Mouse (Mus musculus) adrenal gland (tissue): ENCODE measurements around the gene Sp2.

ENCODE experiments used
- intact Hi-C: fragments of 180-260 bp; cut with DNase I; formaldehyde crosslinking; loops from one replicate; pipeline ENCODE4 v1.15.1; 2025

Gene Sp2

DNA sequence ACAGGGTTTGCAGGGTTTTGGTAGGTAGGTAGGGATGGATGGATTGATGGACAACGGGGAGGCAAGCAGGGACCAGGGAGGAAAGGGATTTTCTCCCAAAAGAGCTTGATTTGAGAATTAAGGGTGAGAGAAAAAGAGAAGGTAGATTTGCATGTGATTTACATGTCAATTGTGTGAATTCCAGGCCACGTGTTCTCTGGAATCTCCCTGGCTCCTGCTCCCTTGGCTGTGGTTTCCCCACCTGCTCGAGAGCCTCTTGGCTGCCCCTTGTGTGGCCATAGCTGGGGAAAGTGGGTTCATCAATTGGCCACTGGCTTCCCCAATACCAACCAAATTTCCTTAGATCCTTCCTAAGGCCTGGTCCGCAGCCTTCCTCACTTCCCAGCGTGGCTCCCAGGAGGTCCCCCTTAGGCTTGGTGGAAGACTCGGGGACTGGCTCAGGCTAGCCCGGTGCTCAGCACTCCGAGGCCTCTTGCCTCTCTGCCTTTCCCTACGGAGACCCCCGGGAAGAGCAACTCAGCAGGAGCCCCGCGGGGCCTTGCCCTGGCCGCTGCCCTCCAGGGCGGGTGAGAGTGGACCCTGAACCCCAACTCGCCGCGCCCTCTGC, 14.1 kb upstream of the Sp2 start:
- intact Hi-C loops, result no loop called here

DNA sequence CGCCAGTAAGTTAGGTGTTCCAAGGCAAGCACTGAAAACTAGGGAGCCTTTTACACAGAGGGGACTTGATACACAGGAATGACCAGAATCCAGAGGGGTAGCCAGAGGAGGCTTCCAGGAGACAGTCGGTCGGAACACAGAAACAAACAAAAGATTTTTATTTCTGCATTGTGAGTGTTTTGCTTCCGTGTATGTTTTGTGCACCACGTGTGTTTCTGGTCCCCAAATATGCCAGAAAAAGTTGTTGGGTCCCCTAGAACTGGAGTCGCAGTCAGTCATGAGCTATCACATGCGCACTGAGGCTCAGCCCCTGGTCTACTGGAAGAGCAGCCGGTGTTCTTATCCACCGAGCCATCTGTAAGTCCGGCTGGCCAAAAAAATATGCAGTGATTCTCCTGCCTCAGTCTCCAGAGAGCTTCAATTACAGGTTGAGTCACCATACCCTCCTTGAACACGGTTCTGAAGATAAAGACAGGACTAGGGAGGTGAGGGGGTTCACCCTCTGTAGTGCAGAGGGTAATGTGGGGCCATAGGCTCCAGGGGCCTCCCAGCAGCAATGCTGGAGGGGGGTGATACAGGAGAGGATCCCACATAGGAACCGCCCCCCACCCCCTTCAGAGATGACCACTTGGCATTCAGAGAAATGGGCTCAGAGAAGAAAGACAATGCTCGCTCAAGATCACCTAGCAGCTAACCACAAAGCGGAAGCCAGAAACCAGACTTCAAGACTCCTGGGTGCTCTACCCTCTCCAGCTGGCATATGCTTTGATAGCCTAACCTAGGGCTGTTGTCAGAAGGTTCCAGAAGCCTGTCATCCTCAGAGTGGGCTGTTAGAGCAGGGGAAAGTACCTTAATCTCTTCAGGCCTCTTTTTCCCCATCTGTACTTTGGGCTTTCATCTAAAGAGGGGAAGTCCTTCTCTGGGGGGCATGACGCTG, 13.3 kb upstream of the Sp2 start:
- intact Hi-C loops, result no loop called here

- intact Hi-C loops, result no loop called here
These were observed 12.3 kb upstream of the Sp2 start for GRCm38 (mm10) chr11:96995031-96995430.

DNA sequence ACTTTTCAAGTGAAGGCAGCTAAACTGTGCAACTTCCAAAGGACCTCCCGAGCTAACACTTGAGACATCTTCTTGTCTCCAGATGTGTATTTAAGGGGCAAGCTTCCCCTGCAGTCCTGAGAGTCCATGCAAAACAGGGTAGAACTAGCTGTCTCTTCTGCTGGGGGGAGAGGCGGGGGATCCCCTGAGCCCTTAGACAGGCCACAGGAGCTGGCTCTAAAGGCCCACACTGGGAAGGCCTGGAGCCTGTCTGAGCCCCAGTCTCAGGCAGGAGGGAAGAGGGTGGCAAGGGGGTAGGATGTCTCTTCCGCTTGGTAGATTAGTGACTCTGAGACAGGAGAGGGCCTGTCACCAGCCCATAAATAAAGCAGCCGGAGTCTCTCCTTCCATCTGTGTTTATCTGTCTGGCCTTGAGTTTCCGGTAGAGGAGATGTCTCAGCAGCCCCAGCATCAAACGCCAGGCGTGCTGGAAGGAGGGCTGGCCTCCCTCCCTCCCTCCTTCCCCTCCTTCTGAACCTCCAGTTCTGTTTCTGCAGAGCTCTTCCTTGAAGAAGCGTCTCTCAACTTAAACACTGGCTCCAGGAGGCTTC, 10.1 kb upstream of the Sp2 start:
- intact Hi-C loops, result no loop called here

DNA sequence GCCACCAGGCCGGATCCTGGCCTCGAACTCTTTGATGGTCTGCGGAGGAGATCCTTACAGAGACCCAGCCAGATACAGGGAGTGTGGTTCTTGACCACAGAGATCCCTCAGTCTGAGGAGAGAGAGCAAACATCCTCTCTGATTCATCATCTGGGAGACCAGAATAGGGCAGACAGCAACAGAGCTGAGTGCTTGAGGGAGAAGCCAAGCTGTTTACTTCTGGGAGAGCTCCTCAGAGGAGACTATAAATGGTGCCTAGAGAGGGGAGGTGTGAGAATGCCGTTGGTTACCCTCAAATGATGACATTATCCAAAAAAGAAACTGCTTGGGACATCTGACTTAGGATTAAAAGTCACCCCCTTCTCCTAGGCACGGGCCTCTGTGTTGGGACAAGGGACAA, 8.7 kb upstream of the Sp2 start:
- intact Hi-C loops, result no loop called here

- intact Hi-C loops, result no loop called here
These were observed 5.3 kb upstream of the Sp2 start for GRCm38 (mm10) chr11:96987873-96988655.

DNA sequence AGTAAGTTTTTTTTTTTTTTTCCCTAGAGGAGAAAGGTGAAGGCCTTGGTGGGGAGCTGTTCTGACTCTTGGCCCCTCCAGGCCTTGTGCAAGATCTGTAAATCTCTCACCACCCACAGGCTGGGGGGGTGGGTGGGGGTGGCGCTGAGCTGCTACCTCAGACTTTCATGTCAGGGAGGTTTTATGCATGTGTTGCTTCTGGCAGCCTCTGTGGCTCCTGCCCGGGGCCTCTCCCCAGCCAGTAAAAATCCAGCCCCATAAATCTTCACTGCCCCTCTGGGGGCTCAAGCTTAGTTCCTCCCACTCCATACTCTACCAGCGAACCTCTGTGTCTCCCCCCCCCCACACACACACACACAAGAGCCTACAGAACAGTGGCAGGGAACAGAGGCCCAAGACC, 3.7 kb upstream of the Sp2 start:
- intact Hi-C loops, result no loop called here

DNA sequence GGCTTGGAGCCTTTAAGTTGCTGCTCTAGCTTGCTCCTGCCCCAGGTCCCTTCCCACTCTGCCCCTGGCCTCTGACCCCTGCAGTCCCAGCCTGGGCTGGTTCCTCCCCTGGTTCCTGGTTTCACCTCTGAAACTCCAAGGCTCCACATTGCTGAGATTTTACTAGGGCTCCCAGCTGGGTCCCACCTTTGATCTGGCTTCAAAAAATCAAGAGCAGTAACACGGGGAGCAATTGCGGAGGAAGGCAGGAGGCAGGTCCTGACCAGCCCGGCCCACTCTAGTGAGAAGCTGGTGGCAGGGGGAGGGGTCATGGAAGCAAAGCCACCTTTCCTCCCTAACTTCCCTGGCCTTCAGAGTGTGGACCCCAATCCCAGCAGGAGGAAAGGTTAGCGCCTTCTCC, 2.1 kb upstream of the Sp2 start:
- intact Hi-C loops, result no loop called here

- intact Hi-C loops, result loop anchor here (1.0 kb wide), 1 partner anchor 44 kb away; no protein-coding TSS in a partner anchor
These were observed 404 bp downstream of the Sp2 start for GRCm38 (mm10) chr11:96982355-96982754.

GRCm38 (mm10) chr11:96981461-96981860, 1.3 kb downstream of the Sp2 start:
- intact Hi-C loops, result no loop called here

DNA sequence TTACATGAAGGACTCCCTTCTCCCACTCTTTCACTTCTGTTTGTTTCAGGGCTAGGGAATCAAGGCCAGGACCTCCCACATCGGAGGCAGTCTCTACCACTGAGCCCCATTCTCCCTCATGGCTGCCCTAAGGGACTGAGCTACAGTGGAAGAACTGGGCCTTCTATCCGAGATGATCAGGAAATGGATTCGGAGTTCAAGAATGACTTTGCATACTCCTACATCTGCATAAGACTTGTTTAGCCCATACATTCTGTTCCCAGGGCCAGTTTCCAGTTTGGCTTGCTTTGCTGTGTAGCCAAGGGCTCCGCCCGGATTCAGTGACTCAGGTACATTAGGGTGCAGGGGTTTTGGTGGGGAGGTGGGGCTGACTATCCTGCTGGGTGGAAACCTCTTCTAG, 2.7 kb downstream of the Sp2 start:
- intact Hi-C loops, result no loop called here

DNA sequence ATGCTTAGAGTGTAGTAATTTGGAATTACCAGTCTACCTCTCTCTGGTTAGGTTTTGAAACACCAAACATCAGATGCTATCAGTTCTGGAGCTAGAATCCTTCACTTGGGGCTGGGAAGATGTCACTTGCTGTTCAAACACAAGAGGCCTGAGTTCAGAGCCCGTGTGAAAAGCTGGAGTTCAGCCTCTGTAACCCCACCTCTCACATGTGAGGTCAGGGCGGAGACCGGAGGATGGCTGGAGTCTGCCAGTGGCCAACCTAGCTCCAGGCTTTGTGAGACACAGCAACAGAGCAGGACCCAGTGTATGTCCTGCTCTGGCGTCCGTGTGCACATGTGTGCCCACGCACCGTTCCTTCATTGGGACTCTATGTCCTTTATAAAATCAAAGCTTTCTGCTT, 3.4 kb downstream of the Sp2 start:
- intact Hi-C loops, result no loop called here

DNA sequence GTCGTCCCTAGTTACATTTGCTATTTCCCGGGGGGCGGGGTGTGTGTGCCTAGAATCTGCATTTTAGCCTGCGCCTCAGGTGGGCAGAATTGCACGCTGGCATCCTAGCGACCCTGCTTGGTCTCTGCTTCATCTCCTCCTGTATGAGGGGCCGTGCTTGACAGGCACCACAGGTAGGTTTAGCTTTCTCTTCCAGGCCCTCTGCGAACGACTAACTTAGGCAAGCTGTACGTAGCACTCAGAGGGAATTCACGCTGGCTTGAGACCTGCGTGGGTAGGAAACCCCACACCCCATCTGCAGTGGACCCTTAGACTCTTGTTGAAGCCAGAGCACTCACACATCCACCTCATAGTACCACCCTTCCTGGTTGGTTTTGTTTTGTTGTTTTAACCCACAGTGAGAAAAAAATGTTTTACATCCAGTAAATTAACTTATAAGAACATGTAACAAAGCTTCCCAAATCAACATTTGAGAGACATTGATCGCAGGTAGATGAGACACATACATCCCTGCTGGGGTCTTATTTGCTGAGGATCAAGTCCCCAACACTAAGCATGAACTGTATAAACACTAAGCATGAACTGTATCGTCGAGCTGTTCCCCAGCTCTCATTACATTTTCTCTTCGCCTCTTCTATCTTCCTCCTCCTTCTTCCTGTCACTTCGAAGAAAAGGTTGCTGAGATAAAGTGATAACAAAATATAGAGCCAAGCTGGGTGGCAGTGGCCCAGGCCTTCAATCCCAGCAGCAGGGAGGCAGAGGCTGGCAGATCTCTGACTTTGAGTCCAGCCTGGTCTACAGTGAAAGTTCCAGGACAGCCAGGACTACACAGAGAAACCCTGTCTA, 4.1 kb downstream of the Sp2 start:
- intact Hi-C loops, result no loop called here

GRCm38 (mm10) chr11:96977606-96978400, 5.0 kb downstream of the Sp2 start:
- intact Hi-C loops, result no loop called here

DNA sequence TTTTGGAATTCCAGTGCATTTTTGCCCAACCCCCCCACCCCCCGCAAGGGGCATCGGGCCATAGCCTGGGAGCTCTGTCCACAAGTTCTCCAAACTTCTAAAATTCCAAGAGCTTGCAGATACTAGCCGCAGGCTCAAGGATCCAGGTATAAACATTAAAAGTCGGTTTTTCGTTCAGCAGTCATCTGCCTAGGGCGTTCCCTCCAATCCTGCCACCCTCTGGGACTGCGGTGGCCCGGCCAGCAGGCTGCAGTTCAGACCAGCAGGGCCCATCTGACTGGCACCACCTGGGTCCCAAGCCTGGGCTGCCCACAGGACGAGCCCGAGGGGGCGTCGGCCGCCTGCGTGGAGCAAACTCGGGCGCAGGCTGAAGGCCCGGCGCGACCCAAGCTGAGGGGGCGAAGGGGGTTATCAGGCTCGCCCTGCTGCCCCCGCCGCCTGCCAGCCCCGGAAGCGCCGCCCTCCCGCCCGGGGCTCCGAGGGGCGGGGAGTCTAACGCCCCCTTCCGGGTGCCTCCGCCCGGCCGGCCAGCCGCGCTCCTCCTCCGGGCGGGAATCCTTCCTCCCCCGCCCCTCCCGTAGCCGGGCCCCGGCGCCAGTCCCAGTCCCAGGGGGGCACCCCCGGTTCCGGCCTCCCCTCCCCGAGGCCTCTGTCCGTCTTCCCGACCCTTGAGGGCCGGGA, 5.7 kb downstream of the Sp2 start:
- intact Hi-C loops, result no loop called here

DNA sequence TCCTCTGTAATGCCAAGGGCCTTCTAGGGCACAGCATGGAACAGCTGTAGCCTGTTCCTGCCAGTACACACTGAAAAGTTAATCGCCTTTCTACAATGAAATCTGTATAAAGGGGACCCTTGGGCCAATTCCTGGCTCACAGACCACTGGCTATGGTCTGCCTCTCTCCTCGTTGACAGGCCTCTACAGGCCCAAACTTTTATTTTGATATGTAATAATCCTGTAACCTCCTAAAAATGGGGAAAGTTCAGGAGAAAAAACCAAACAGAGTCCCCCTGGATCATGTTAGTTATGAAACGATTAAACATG, 6.4 kb downstream of the Sp2 start:
- intact Hi-C loops, result no loop called here

GRCm38 (mm10) chr11:96975511-96976378, 7.0 kb downstream of the Sp2 start:
- intact Hi-C loops, result no loop called here

DNA sequence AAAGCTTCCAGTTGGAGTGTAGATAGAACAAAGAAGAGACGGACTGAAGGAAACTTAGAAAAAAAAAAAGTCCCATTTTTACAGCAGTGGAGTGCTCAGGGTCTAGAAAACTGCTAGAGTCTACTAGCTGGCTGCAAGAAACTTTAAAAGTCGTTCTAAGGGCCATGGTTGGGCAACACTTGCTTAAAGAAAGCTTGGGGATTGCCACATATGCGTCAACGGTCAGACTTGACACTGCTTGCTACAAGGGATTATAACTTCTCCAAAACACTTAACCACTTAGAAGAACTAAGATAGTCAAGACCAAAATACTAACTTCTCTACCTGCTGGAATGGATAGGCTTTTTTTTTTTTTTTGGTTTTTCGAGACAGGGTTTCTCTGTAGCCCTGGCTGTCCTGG, 7.9 kb downstream of the Sp2 start:
- intact Hi-C loops, result no loop called here
